Comparison of ENCODE assay signal across 9 mouse cellular contexts in the genomic region with DNA sequence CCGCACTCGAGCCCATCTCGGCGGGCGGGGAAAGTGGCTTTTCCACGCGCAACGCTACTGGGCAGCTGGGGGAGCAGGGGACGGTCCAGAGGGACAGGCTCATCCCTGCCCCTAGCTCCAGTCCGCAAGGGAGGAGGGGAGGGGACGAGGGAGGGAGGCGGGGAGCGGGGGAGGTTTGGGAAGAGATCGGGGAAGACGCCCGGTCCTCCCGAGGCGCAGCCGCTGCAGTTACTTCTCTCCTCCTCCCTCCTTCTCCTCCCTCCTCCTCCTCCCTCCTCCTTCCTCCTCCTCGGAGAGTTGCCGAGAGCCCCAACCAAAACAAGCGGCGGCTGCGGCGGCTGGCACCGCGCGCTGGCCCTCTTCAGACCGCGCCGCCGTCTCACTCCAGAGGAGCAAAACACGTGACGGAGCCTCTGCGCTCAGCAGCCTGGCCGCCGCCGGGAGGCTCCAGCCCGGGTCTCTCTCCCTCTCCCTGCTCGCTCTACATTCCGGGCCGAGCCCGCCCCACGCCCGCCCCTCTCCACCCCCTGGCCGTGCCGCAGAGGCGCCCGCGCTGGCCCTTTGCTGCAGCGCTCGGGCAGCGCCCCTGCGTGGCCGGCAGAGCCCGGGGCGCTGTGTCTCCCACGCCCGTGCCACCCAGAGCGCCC. TPM values are rescaled to one million over a fixed set of nuclear protein-coding genes. Genes with fewer than 3 reads are reported as not detected.
A peak's percentile ranks its signal among the peaks of the same experiment; 100 is the strongest.
DNase-seq lines count a peak whose midpoint lies in the region; ATAC-seq and TF ChIP-seq lines count a peak whose summit lies in the region.
"Had no signal": no experiment of that assay in that cellular context is flagged by ENCODE, and none has a peak within 500 bp of the region (broad histone marks: within the 10 kb centered on the region; RNA-seq: fewer than 3 reads in every experiment).

Gene Irs1, minus strand, starts transcription at position 266 of the 647 bp plus-strand sequence.

- WGBS in forebrain, embryonic 10.5 days, result under 1% methylated on average over 53 of the region's 60 CpGs
- under 1% methylated on average over 38 of the region's 60 CpGs for WGBS in heart, embryonic 12.5 days
- WGBS in kidney, embryonic 15.5 days, result under 1% methylated on average over 51 of the region's 60 CpGs
- WGBS in midbrain, postnatal 0 days, result 0% methylated on average over 41 of the region's 60 CpGs
- WGBS in stomach, embryonic 16.5 days, result under 1% methylated on average over 47 of the region's 60 CpGs

- peak; percentile 90 for ATAC-seq in heart, embryonic 12.5 days (ENCODE audit: insufficient number of reproducible peaks, low FRiP score)
- ATAC-seq in kidney, embryonic 15.5 days (replicated peaks; ENCODE audit: low FRiP score), result peak; percentile 92
- peak; percentile 85 for ATAC-seq in midbrain, postnatal 0 days (ENCODE audit: low FRiP score)
- ATAC-seq in stomach, embryonic 16.5 days (ENCODE audit: insufficient read depth, low FRiP score), result peak; percentile 90

- H3K9ac ChIP-seq in heart, embryonic 12.5 days, result peak within 1 kb of the TSS; percentile 80
- peak within 1 kb of the TSS; percentile 68 for H3K9ac ChIP-seq in kidney, embryonic 15.5 days
- H3K9ac ChIP-seq in midbrain, postnatal 0 days (replicated peaks; ENCODE audit: low read length, poor library complexity, severe bottlenecking), result peak within 1 kb of the TSS; percentile 77
- peak within 1 kb of the TSS; percentile 87 for H3K9ac ChIP-seq in stomach, embryonic 16.5 days (ENCODE audit: low read length)

- H3K4me1 ChIP-seq in bone marrow macrophage, adult 2 months (ENCODE audit: control insufficient read depth, insufficient read depth, low read length), result no peaks in the 10 kb centered on the region
- peaks cover 71% of the 10 kb centered on the region for H3K4me1 ChIP-seq in forebrain, embryonic 10.5 days
- peaks cover 27% of the 10 kb centered on the region for H3K4me1 ChIP-seq in heart, embryonic 12.5 days (replicated peaks)
- peaks cover 50% of the 10 kb centered on the region for H3K4me1 ChIP-seq in kidney, embryonic 15.5 days
- peaks cover 18% of the 10 kb centered on the region; the same call in 1 of the 2 replicates for H3K4me1 ChIP-seq in midbrain, postnatal 0 days (ENCODE audit: insufficient read depth, low read length)
- peaks cover 39% of the 10 kb centered on the region for H3K4me1 ChIP-seq in stomach, embryonic 16.5 days (ENCODE audit: control insufficient read depth, insufficient read depth, low read length)

- H3K4me2 ChIP-seq in heart, embryonic 12.5 days, result peak within 1 kb of the TSS; percentile 84
- H3K4me2 ChIP-seq in kidney, embryonic 15.5 days, result peak within 1 kb of the TSS; percentile 91
- peak within 1 kb of the TSS; percentile 73 for H3K4me2 ChIP-seq in midbrain, postnatal 0 days (ENCODE audit: low read depth, low read length, poor library complexity, severe bottlenecking)
- H3K4me2 ChIP-seq in stomach, embryonic 16.5 days (ENCODE audit: low read depth, low read length), result peak within 1 kb of the TSS; percentile 81

- TF ChIP-seq CTCF in bone marrow macrophage, adult 2 months (IDR thresholded peaks at IDR 0.05; ENCODE audit: low read depth, low read length), result peak; percentile 23; the same call in 1 of the 2 replicates
- TF ChIP-seq CTCF in midbrain, postnatal 0 days (IDR thresholded peaks at IDR 0.05), result peak; percentile 55

- TF ChIP-seq POLR2A in bone marrow macrophage, adult 2 months (IDR thresholded peaks at IDR 0.05; ENCODE audit: borderline replicate concordance, low read depth, low read length), result no peak

- peaks cover 34% of the 10 kb centered on the region for H3K36me3 ChIP-seq in forebrain, embryonic 10.5 days (replicated peaks)
- peaks cover 23% of the 10 kb centered on the region for H3K36me3 ChIP-seq in heart, embryonic 12.5 days
- peaks cover 18% of the 10 kb centered on the region for H3K36me3 ChIP-seq in kidney, embryonic 15.5 days
- no peaks in the 10 kb centered on the region for H3K36me3 ChIP-seq in midbrain, postnatal 0 days (ENCODE audit: insufficient read depth, low read length)
- no peaks in the 10 kb centered on the region for H3K36me3 ChIP-seq in stomach, embryonic 16.5 days (ENCODE audit: control insufficient read depth, insufficient read depth, low read length)

- peaks cover 23% of the 10 kb centered on the region for H3K9me3 ChIP-seq in forebrain, embryonic 10.5 days
- H3K9me3 ChIP-seq in heart, embryonic 12.5 days (replicated peaks), result no peaks in the 10 kb centered on the region
- H3K9me3 ChIP-seq in kidney, embryonic 15.5 days (replicated peaks), result no peaks in the 10 kb centered on the region
- H3K9me3 ChIP-seq in midbrain, postnatal 0 days (ENCODE audit: low read length), result no peaks in the 10 kb centered on the region
- H3K9me3 ChIP-seq in stomach, embryonic 16.5 days (replicated peaks; ENCODE audit: control insufficient read depth, low read length), result no peaks in the 10 kb centered on the region

- H3K4me3 ChIP-seq in bone marrow macrophage, adult 2 months (ENCODE audit: insufficient read depth, low read length), result peak within 1 kb of the TSS; percentile 61
- H3K4me3 ChIP-seq in forebrain, embryonic 10.5 days, result peak within 1 kb of the TSS; percentile 80
- H3K4me3 ChIP-seq in heart, embryonic 12.5 days, result peak within 1 kb of the TSS; percentile 79
- peak within 1 kb of the TSS; percentile 72 for H3K4me3 ChIP-seq in kidney, embryonic 15.5 days (replicated peaks)
- H3K4me3 ChIP-seq in midbrain, postnatal 0 days (ENCODE audit: low read depth, low read length), result peak within 1 kb of the TSS; percentile 61
- H3K4me3 ChIP-seq in stomach, embryonic 16.5 days (replicated peaks; ENCODE audit: low read length), result peak within 1 kb of the TSS; percentile 75

- no peak within 1 kb of the TSS for H3K27ac ChIP-seq in bone marrow macrophage, adult 2 months (ENCODE audit: insufficient read depth, low read depth, low read length)
- peak within 1 kb of the TSS; percentile 97 for H3K27ac ChIP-seq in forebrain, embryonic 10.5 days
- peak within 1 kb of the TSS; percentile 96 for H3K27ac ChIP-seq in heart, embryonic 12.5 days (ENCODE audit: poor library complexity, severe bottlenecking)
- H3K27ac ChIP-seq in kidney, embryonic 15.5 days, result peak within 1 kb of the TSS; percentile 98
- peak within 1 kb of the TSS; percentile 90 for H3K27ac ChIP-seq in midbrain, postnatal 0 days (ENCODE audit: low read depth, low read length)
- peak within 1 kb of the TSS; percentile 97 for H3K27ac ChIP-seq in stomach, embryonic 16.5 days (ENCODE audit: low read length)

- peak; percentile 90 for DNase-seq in 3T3-L1 (ENCODE audit: low read depth, low spot score)
- DNase-seq in forebrain, embryonic 10.5 days (ENCODE audit: extremely low spot score, low spot score), result peak; percentile 89
- peak; percentile 78 for DNase-seq in liver
- peak; percentile 92 for DNase-seq in midbrain, postnatal 0 days (ENCODE audit: low spot score)

- H3K27me3 ChIP-seq in forebrain, embryonic 10.5 days (ENCODE audit: poor library complexity, severe bottlenecking), result peaks cover 28% of the 10 kb centered on the region
- peaks cover 13% of the 10 kb centered on the region for H3K27me3 ChIP-seq in heart, embryonic 12.5 days (replicated peaks)
- peaks cover 22% of the 10 kb centered on the region for H3K27me3 ChIP-seq in kidney, embryonic 15.5 days
- H3K27me3 ChIP-seq in midbrain, postnatal 0 days (ENCODE audit: insufficient read depth, low read length), result no peaks in the 10 kb centered on the region
- H3K27me3 ChIP-seq in stomach, embryonic 16.5 days (ENCODE audit: control insufficient read depth, insufficient read depth, low read length), result no peaks in the 10 kb centered on the region

RNA-seq across cellular contexts. Expression of gene Irs1, which starts in this region (rescaled TPM):
- polyA plus RNA-seq in bone marrow macrophage, adult 2 months (2012; ENCODE audit: insufficient read depth, insufficient read length, missing spikeins), result 0.12 and 0.16 TPM in 2 replicates
- 11.3 and 11.8 TPM in 2 replicates for polyA plus RNA-seq in forebrain, embryonic 10.5 days (2016; fragmentation: Nextera tagmentation; extraction: Ambion mirVana)
- 17.5 and 18.7 TPM in 2 replicates for polyA plus RNA-seq in heart, embryonic 12.5 days (2016; fragmentation: Nextera tagmentation; extraction: Ambion mirVana)
- polyA plus RNA-seq in kidney, embryonic 15.5 days (2015; fragmentation: Nextera tagmentation; extraction: Ambion mirVana), result 4.1 and 4.3 TPM in 2 replicates
- 56.9 and 61.2 TPM in 2 replicates for total RNA-seq in midbrain, postnatal 0 days (2014; rRNA removed)
- polyA plus RNA-seq in midbrain, postnatal 0 days (2015; fragmentation: Nextera tagmentation; extraction: Ambion mirVana), result 4.7 and 5.0 TPM in 2 replicates
- polyA plus RNA-seq in stomach, embryonic 16.5 days (2015; fragmentation: Nextera tagmentation; extraction: Ambion mirVana), result 5.0 and 5.9 TPM in 2 replicates
- total RNA-seq: MEL had no signal
